Mouse (Mus musculus) natural killer cell, adult 2 months (primary cell): ENCODE results near the gene Dusp7.

Experiments
- DNase-seq, 2 experiments: peaks; one replicate each; pipeline ENCODE4 v3.0.0; 2022; ENCODE audit warnings: low spot score in 2 of 2

Gene Dusp7

DNA sequence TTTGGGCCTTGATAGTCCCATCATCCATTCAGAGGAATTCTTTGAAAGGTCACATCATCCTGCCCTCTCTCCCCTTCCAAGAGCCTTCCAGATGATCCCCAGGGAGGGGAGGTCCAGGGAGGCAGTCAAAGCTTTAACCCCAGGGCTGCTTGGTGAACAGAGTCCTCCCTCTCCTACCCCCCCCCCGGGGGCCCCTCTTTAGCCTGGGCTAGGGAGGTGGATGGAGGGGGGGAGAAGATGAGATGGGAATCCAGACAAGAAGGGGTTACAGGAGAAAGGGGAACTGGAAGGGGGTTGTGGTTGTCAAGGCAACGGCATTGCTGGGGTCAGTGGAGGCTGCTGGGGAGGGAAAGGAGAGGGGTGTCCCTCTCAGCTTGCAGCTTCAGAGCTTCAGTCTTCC is 52.2 kb downstream of the Dusp7 start:
- DNase-seq, result no peak

DNA sequence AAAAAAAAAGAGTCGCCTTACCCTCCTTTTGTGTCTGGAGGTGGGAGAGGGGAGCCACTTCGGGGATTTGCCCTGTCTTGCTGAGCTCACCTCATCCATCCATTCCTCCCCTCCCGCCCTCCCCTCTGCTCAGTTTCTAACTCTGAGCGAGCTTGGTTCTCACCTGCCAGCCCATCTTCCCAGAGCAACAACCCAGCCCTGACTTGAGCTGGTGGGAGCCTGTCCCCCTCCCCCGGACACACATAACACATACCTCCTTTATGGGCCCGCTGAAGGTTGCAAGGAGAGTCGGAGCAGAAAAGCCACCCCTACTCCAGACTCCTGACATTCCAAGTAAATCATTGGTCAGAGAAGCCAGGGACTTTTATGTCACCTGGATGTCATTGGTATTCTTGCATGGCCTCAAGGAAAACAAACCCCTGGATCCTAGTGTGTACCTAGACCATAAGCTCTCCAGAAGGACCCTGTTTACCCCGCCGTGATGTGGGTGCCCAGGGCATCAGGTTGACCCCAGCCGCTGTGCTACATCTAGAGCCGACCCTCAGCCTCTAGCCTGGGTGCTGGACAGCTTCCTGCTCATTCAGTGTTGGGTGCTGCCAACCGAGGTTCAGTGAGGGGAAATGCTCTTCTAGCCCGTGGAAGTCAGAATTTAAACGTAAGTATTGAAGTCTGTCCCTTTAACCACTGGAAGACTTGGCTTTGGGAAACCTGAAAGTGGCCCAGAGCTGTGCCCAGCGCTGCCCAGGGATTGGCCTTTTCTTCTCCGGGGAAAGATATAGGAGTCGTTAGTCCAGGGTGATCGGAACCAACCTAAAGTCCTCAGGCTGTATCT is 52.8 kb downstream of the Dusp7 start:
- no peak for DNase-seq

DNA sequence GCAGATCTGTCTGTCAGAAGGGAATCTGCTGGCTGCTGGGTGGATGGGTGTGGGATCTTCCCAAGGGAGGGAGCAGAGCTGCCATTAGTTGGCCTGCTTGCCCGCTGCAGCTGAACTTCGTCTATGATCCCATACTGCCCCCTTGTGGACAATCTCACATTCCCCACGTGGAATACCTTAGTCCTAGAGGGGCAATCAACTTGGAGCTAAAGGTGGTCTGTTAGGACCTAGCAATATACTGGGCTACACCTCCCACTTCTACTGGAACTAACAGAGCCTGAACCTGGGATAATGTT is 53.4 kb downstream of the Dusp7 start:
- DNase-seq, result peak; percentile 75 to 84
